Mouse (Mus musculus) spleen, embryonic (tissue): ENCODE results near the gene Zfp652.

Experiments used
- CTCF ChIA-PET: fragments of 350-600 bp; sonication (Branson Sonifier 250); formaldehyde crosslinking; loops from one replicate; lab custom pipeline; 2022; lab: Charles Lee

The Zfp652 gene

GRCm38 (mm10) chr11:95762996-95763395 lies 50.5 kb downstream of the Zfp652 start:
- CTCF ChIA-PET, result no interaction called here

GRCm38 (mm10) chr11:95764806-95765205 lies 52.3 kb downstream of the Zfp652 start:
- CTCF ChIA-PET, result no interaction called here

GRCm38 (mm10) chr11:95765334-95765733 lies 52.9 kb downstream of the Zfp652 start:
- CTCF ChIA-PET, result no interaction called here

- CTCF ChIA-PET, result interaction anchor here (0.7 kb wide), 1 partner anchor 17 kb away, joined by 6 read pairs; no protein-coding TSS in a partner anchor
Measured at GRCm38 (mm10) chr11:95768244-95768643, 55.8 kb downstream of the Zfp652 start.

- CTCF ChIA-PET, result interaction anchor here (0.6 kb wide), 1 partner anchor 265 kb away, joined by 3 read pairs; no protein-coding TSS in a partner anchor
Measured at GRCm38 (mm10) chr11:95769208-95769607, 56.7 kb downstream of the Zfp652 start.

- CTCF ChIA-PET, result no interaction called here
Measured at GRCm38 (mm10) chr11:95770720-95771364, 58.4 kb downstream of the Zfp652 start.

- CTCF ChIA-PET, result no interaction called here
Measured at GRCm38 (mm10) chr11:95771665-95772064, 59.2 kb downstream of the Zfp652 start.

- CTCF ChIA-PET, result no interaction called here
Measured at GRCm38 (mm10) chr11:95773264-95773663, 60.8 kb downstream of the Zfp652 start.

GRCm38 (mm10) chr11:95777323-95778297 lies 65.1 kb downstream of the Zfp652 start:
- CTCF ChIA-PET, result no interaction called here

GRCm38 (mm10) chr11:95778831-95779251 lies 66.4 kb downstream of the Zfp652 start:
- CTCF ChIA-PET, result interaction anchor here (0.6 kb wide), 1 partner anchor 520 kb away, joined by 10 read pairs; no protein-coding TSS in a partner anchor

GRCm38 (mm10) chr11:95779366-95779765 lies 66.9 kb downstream of the Zfp652 start:
- CTCF ChIA-PET, result no interaction called here

GRCm38 (mm10) chr11:95780480-95780879 lies 68.0 kb downstream of the Zfp652 start:
- CTCF ChIA-PET, result interaction anchor here (0.7 kb wide), 1 partner anchor 112 kb away, joined by 3 read pairs; no protein-coding TSS in a partner anchor

GRCm38 (mm10) chr11:95781557-95781956 lies 69.1 kb downstream of the Zfp652 start:
- CTCF ChIA-PET, result no interaction called here

GRCm38 (mm10) chr11:95783457-95783856 lies 71.0 kb downstream of the Zfp652 start:
- CTCF ChIA-PET, result no interaction called here

GRCm38 (mm10) chr11:95783958-95784357 lies 71.5 kb downstream of the Zfp652 start:
- CTCF ChIA-PET, result no interaction called here

GRCm38 (mm10) chr11:95785675-95786074 lies 73.2 kb downstream of the Zfp652 start:
- CTCF ChIA-PET, result interaction anchor here (0.6 kb wide), 3 partner anchors 45 to 1655 kb away, joined by 3 to 4 read pairs (median 3); no protein-coding TSS in a partner anchor

GRCm38 (mm10) chr11:95786511-95786910 lies 74.0 kb downstream of the Zfp652 start:
- CTCF ChIA-PET, result no interaction called here

GRCm38 (mm10) chr11:95789451-95789891 lies 77.0 kb downstream of the Zfp652 start:
- CTCF ChIA-PET, result no interaction called here

- CTCF ChIA-PET, result no interaction called here
Measured at GRCm38 (mm10) chr11:95791787-95792186, 79.3 kb downstream of the Zfp652 start.

GRCm38 (mm10) chr11:95792950-95793509 lies 80.6 kb downstream of the Zfp652 start:
- CTCF ChIA-PET, result no interaction called here

- CTCF ChIA-PET, result interaction anchor here (0.6 kb wide), 1 partner anchor 30 kb away, joined by 3 read pairs; no protein-coding TSS in a partner anchor
Measured at GRCm38 (mm10) chr11:95794201-95794600, 81.7 kb downstream of the Zfp652 start.

- CTCF ChIA-PET, result no interaction called here
Measured at GRCm38 (mm10) chr11:95795582-95795981, 83.1 kb downstream of the Zfp652 start.
